Mouse (Mus musculus): ENCODE measurements around the gene Mab21l3.

The Mab21l3 gene

DNA sequence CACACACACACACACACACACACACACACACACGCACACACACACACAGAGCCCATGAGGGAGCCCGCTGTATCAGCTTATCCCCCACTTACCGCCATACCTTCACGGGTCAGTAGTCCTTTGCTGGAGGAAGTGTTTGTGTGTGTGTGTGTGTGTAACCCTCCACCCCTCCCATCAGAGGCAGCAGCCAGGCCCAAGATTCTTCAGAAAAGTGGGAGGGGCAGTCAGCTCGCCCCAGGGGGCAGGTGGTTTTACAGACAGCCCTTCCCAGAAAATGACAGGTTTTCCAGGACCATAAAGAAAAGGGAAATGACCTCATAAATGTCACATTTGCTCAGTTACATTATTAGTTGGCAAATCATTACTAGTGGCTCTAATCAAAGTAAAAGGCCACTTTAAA is at the start of gene Mab21l3:
Gene Mab21l3 (minus strand): TSS at position 144 of the 400 bp plus-strand sequence.
- no peak for DNase-seq (ENCODE audit: low read depth, low spot score)

DNA sequence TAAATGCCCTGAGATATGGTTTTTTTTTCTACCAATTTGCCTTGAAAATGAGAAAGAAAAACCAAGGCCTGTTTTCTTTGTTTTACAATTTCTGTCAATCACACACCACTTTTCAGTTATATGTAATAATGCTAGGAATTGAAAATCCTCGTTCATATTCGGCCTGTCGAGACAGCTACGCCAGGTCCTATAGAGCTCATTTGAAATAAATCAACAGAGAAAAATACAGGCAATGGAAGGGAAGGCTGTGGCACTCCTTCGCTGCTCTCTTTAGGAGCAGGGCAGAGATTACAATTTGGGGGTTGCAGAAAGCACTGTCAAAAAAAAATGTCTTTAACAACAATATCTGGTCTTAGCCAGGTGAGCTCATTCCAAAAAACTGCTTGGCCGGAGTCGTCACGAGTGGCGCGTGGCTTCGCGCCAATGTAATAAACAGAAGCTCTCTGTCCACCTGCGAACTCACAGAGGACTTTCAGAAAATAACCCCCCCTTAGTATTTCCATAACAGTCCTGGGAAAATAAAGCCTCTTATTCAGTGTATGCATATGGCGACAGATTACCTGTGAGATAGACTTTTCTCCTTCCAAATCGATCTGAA is 48.7 kb upstream of the Mab21l3 start:
- no peak for DNase-seq (ENCODE audit: low read depth, low spot score)

DNA sequence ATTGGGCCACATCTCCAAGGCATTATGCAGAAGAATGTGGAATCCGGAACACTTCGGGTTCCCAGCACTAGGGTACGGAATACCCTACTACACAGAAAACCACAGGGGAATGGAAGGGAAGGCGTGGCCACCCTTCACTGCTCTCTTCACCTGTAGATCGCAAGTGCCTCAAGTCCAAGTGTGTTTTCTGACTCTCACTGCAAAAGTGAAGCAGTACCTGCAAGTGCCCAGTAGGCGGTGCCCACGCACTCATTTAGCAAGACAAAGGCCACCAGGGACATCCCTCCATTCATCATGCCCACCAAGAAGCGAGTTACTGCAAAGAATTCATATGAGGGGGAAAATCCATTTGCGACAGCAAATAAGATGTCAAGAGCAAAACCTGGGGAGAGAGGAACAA is 48.1 kb upstream of the Mab21l3 start:
- DNase-seq (ENCODE audit: low read depth, low spot score) = peak; percentile 12

DNA sequence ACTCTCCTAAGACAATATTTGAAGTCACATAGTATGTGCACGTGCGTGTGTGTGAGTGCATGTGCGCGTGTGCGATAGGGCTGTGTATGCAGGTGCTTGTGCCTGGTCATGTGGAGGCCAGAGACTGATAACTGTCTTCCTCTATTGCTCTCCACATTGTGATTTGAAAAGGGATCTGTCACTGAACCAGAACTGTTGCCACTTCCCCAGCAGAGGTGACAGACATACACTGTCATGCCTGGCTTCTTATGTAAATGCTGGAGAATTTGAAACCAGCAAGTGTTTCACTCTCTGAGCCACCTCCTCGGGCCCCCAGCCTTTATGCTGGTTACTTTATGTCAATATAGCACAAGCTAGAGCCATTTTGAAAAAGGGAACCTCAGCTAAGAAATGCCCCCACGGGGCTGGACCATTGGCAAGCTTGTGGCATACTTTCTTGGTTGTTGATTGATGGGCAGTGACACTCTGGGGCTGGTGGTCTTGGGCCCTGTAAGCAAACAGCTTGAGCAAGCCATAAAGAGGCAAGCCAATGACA is 46.7 kb upstream of the Mab21l3 start:
- no peak for DNase-seq (ENCODE audit: low read depth, low spot score)

DNA sequence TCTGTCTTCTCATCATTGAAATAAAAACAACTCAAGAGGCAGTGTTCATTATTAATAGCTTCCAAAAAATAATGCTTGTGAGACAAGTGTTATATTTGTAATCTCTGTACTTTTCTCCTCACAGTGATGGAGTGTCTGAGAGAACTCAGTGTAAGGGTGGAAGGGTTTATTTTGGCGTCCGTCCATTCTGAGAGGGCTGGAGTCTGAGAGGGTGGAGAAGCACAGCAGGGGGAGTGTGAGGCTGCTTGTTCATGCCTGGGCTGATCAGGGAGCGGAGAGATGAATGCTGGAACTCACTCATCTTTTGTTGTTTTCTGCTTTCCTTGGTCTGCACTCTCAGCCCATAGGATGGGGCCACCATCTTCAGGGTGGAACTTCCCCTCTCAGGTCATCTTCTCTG is 36.8 kb upstream of the Mab21l3 start:
- DNase-seq (ENCODE audit: low read depth, low spot score) = no peak

DNA sequence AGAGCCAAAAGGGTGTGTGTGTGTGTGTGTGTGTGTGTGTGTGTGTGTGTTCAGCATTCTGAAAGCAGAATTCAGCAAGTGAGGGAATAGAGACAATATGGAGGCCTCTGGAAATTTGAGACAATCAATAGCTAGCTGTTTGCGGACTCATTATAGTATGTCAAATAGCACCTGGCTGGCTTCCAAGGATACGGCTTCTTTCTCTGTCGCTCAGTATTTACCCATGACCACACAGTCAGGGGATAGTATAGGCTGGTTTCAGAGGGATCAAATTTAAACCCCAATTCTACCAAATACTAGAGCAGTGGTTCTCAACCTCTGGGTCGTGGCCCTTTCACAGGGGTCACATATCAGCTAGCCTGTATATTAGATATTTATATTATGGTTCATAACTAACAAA is 36.3 kb upstream of the Mab21l3 start:
- DNase-seq (ENCODE audit: low read depth, low spot score) = no peak

DNA sequence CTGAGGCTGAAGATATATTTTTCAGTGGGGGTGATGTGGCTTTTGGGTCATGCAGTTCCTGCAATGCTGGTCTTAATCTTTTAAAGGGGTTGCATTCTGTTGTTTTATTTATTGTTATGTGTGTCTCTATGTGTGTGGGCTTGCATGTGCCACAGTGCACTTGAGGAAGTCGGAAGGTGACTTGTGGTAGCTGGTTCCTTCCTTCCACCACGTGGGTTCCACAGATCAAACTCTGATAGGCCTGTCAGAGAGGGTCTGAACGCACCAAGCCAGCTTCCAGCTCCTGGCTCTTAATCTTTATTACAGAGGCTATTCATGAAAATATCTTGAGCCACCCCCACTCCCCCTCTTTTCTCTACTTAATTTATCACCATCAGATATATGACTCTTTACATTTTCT is 35.1 kb upstream of the Mab21l3 start:
- DNase-seq (ENCODE audit: low read depth, low spot score) = no peak

DNA sequence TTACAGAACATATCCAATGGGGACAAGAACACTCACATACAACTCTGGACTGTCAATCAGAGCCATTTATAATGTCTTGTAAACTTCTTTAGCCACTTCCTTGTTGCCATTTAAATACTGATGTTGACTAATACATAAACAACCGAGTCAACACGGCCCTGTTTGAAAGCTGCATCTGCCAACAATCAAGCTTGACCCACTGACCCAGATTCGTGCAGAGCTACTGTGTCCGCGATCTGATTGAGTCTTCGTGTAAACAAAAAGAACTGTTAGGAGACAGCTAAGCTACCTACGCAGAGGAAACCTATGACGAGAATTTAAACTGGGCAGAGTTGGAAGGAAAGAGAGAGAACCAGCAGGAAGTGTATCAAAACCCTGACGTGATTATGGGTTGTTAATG is 33.0 kb upstream of the Mab21l3 start:
- no peak for DNase-seq (ENCODE audit: low read depth, low spot score)

DNA sequence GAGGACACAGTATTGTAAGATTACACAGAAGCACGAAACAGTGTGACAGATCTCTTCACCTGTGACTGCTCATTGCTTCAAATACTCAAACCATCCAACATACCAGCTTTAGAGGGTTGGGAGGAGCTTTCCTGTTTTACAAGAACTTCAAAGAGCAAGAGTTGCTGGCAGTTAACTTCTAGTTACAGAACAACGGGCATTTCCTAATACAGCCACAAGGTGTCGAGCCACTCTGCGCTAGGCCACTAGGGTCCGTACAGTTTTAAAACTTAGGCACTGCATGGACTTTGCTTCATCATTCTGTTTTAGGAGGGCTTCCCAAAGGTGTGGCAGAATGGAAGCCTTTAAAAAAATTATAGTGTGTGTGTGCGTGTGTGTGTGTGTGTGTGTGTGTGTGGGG is 32.1 kb upstream of the Mab21l3 start:
- no peak for DNase-seq (ENCODE audit: low read depth, low spot score)

DNA sequence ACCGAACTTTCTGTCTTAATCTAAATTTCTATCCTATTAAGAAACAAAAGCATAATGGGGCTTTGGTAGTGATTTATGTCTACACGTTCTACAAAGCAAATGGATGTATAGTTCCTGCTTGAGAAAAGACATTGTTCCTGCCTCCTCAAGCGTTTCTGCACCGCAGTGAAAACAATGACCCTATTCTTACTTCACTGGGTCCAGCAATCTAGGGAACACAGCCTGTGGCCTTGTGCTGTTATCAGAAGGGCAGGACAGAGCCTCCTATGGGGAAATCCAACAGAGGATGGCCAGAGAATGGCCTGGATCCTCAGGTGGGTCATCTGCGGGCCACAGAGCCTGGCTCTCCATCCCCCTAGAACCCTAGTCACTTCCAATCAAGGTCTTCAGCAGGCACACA is 29.4 kb upstream of the Mab21l3 start:
- no peak for DNase-seq (ENCODE audit: low read depth, low spot score)

DNA sequence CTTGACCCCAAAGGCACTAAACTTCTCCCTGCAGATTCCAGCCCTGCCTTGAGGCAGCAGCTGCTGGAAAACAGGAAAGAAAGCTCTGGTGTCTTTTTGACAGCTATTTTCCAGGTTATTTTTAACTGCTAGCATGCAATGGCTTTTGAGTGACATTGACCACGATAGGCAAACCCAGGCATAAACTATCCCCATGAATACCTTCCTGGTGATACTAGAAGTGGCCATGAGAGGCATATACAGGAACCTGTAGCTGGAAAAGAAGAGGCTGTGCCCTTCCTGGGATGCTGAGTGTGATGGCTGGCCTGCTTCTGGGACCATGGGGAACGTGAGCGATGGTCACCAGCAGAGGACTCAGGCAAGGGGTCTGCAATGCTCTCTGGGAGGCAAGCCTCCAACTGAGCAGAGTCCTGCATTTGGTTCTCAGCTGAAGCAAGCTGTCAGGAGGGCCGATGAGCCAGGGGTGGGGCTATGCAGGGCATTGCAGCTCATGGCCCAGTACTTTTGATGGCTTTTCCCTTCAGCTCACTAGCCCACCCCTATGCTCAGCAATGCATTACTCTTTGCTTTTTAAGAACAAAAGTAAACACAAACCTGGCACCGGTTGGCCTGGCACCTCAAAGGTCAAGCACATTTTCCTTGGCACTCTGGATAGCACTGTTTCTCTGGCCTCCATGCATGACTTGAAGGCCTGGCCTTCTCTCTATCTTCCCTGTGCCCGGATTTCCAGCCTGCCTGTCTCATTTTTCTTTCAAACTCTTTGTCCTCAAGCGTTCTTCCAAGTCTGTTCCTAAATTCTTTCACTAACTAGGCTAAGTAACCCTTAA is 27.9 kb upstream of the Mab21l3 start:
- DNase-seq (ENCODE audit: low read depth, low spot score) = no peak

DNA sequence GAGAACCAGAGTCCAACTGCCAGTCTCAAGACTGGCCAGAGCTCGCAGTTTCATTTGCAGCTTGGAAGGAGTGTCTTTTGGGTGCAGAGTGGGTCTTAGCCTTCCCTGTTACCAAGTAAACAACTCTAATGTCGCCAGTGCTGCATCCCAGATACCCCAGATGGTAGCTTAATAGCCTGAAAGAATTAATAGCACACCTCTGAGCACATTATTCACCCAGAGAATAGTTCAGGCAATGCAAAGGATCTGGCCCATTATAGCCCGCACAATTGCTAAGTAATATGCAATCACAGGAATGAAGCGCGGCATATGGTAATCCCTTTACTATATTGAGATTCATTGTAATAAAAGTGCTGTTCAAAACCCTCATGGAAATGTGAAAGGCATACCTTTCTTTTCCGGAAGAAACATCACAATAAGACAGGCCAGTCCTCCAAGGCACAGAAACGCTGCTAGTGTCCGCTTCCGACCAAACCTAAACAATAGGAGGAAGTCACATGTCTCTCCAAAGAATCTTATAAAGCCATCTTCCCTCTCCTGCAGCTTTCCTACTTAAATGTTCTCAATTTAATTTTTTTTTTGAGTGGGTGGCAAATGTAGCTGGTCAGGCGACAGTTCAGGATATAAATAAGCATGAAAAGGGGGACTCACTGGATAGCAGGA is 26.6 kb upstream of the Mab21l3 start:
- no peak for DNase-seq (ENCODE audit: low read depth, low spot score)

DNA sequence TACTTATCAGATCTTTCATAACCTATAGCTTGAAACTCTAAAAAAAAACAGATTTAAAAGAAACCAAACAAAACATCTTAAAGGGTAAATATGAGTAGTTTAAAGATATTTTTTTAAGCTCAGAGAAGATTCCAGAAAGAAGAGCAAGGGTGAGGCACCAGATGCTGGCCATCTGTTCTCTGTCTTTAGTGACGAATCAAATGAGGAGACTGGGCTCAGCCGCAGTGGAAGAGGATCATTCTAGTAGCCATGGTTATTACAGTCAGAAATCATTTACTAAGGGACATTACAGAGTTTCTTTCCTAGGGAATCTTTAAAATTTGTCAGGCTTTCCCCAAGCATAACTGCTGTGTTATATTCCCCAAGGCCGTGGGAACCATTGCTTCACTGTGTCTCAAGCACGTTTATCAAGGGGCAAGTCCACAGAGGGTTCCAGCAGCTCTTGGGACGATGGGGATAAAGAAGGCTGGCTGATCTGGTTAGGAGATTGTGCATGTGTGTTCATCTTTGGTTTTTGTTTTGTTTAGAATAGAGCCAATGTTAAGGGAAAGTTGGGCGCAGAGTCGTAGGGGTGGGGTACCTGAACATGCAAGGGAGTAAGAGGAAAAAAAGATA is 24.4 kb upstream of the Mab21l3 start:
- DNase-seq (ENCODE audit: low read depth, low spot score) = no peak

DNA sequence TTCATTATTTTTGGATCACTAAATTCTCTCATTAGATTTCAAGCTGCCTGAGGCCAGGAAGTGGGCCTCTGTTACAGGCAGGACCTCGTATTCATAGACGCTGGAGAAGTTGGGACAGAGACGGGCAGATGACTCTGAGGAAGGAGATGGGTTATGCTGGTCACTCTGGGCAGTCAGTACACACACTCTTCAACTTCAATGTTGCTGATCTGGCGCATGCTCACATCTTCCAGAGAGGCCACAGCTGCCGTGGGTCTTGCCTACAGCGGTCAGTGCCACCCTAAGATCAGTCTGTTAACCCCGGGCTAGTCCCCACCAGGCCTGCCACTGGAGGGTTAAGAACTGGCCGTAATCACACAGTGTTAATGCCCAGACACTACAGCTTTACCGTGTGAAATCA is 23.2 kb upstream of the Mab21l3 start:
- no peak for DNase-seq (ENCODE audit: low read depth, low spot score)

DNA sequence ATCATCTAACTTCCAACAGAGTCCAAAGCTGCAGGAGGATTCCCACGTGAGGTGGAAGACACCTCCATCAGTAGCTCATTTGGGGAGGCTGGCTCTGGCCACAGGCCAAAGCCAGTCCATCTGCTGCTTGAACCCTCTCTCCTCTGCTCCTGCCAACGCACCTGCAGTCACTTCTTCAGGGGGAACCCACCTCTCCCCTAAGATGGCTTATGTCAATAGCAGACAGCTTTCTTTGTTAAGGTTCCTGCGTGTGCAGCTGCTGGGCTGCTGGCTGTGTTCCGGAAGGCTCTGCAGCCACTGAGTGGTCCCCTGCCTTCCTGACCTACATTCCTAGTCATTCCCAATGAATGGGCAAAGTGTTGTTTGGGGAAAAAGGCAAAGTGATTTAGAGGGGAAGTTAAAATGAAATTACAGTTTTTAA is 18.3 kb upstream of the Mab21l3 start:
- DNase-seq (ENCODE audit: low read depth, low spot score) = no peak

DNA sequence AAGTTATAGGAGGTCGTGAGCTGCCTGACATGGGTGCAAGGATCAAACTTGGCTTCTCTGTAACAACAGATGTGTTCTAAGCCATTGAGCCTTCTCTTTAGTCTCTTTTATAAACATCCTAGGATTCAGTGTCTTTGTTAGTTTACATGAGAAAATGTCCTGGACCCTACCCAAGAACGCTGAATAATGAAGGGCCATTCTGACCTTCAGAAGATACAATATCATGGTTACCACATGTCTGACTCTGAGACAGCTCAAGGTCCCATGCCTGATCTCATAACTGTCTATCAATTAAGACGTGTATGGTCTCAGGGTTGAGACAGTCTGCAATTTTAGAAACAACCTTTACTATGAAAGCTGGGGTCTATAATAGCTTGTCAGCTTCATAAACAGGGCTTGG is 13.1 kb upstream of the Mab21l3 start:
- no peak for DNase-seq (ENCODE audit: low read depth, low spot score)

DNA sequence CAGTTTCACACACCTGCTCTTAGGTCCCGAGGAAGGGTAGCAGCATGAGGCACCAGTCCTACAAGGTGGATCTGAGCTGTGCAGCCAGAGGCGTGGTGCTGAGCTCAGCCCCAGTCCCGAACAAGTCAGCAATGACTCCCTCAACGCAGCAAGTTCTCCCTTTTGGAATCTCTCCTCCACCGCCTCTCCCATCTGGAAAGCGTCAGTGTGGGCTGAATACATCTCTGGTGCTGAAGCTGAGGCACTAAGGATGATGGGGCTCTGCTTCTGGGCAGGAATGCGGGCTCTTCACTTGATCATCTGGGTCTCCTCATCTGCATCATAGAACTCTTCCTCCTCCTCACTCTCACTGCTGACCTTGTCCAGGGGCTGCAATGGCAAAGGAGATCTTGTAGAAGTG is 11.4 kb upstream of the Mab21l3 start:
- no peak for DNase-seq (ENCODE audit: low read depth, low spot score)

DNA sequence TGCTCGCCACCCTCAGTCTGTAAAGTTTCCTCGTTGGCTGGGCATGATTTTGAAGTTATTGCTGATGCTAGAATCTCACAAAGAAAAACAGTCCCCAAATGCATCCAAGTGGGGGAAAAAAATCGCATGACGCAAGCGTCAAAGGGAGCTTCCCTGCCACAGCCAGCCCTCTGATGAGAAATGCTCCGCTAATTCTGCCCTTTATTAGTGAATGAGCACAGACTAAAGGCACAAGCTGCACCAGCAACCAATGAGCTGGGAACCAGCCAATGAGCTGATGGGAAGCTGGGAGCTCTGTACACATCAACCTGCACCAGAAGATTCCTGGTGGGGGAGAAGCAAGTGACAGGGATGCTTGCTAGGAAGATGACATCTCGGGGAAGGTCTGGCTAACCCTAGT is 11.0 kb upstream of the Mab21l3 start:
- DNase-seq (ENCODE audit: low read depth, low spot score) = no peak

DNA sequence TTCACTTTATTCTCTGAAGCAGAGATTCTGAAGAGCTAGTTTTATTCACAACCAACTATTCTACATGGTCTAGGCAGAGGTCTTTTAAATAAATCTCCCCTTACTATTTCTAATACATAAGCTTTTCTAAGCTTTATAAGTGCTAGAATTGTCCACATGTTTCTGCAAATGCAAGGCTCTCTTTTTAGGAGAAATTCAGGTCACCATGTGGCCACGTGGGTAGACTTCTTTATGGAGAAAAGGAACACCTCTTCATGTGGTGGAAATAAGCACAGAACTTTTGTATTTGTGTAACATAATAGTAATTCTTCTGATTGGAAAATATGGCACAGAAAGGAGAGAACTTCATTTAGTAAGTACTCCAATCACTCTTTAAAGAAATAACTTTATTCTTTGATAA is 5.3 kb upstream of the Mab21l3 start:
- no peak for DNase-seq (ENCODE audit: low read depth, low spot score)

DNA sequence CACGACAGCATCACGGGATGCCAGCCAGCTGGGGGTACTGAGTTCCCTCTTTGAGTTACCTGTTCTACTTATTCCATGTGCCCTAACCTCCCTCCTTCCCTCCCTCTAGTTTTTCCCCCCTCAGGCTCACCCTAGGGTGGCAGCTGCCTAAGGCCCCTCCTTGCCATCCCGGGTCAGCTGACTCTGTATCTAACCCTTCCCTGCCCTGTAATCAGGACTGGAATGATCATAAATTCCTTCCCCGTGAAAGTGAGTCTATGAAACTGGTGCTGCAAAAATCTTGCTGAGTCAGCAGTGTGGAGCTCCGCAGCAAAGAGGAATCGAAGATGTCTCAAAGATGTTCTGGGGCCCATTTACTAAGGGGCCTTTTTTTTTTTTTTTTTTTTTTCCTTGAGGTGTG is 2.6 kb upstream of the Mab21l3 start:
- no peak for DNase-seq (ENCODE audit: low read depth, low spot score)

DNA sequence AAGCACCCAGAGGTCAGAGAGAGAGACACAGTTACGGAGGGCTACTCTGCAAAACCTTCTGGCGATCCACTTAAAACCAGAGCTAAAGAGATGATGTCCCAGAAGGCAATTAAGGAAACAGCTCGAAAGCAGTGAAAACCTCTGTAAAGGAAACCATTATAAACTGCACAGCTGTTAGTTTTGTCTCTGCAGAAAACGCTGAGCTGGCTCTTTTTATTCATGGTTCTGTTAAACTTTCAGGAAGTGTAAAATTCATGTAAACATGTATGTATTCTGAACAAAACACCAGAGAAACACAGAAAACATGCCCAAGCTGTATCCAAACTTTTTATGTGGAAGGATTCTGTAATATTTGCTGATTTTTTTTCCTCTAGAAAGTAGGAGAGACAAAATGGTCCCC is 2.7 kb downstream of the Mab21l3 start:
- no peak for DNase-seq (ENCODE audit: low read depth, low spot score)

DNA sequence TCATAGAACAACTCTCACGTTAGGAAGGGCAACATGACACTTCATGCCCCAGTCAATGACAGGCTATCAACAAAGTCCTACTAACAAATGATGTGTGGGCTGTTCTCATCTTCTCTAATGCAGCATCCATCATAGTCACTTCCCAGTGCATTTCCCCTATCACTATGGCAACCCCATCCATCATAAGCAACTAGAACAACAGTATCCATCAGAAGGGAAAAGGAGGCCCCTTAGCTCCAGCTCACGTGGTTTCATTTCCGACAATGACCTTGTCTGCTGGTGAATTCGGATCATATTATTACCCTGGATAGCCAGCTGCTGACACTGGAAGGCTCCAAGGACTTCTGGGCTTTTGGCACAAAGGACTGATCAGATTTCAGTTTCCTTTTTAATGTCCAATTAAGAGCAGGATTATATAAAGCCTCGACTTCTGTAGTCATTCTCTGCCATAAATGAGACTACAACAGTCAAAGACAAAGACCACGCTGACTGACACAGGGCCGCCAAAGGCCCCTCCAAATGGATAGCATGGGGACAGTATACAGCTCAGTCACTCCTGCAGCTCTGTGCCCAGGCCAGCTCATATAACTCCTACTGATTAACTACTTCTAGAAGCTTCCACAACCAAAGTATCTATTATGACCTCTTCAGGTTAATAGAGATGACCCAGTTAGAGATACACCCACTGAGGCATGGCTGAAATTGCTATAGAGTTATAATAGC is 6.2 kb downstream of the Mab21l3 start:
- DNase-seq (ENCODE audit: low read depth, low spot score) = no peak

Data from c-Kit-negative CD71-positive TER-119-positive erythroid progenitor cells, embryonic 14.5 days (primary cell).